In the genomic region with DNA sequence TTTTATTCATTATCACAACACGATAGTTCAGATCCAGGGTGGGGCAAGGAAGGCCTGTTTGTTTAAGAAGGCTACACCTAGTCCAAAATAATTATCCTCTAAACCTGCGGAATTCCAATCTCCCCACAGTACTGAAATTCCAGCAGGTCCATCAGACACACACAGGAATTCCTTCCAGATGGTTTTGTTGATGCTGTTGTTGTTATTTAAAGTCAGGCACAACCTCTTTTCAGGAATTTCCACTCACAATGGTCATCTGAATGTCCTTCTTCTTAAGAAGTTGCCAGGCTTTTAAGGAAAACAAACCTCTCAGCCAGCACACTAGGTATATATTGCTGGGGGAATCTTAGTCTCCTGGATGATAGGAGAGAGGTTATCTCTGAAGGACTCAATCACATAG, we compare ENCODE assay signal across 27 mouse cellular contexts.
"Had no signal": no experiment of that assay in that cellular context is flagged by ENCODE, and none has a peak within 500 bp of the region (broad histone marks: within the 10 kb centered on the region; RNA-seq: fewer than 3 reads in every experiment).

No protein-coding gene starts in this region.

- H3K4me1 ChIP-seq: heart, embryonic 13.5 days; heart, embryonic 15.5 days; hindbrain, embryonic 13.5 days; kidney, embryonic 15.5 days; limb, embryonic 12.5 days; liver, embryonic 13.5 days; liver, embryonic 15.5 days had no signal

- H3K27ac ChIP-seq: gastrocnemius, adult 2 months; heart, adult 2 months; heart, embryonic 13.5 days; heart, embryonic 15.5 days; hindbrain, embryonic 13.5 days; hindbrain, embryonic 15.5 days; hindbrain, postnatal 0 days; kidney, embryonic 15.5 days; kidney, postnatal 0 days; layer of hippocampus, adult 2 months; limb, embryonic 12.5 days; liver, embryonic 13.5 days; liver, embryonic 15.5 days had no signal

- DNase-seq: gastrocnemius, adult 2 months; gastrocnemius, postnatal 10 days; gastrocnemius, postnatal 25 days; heart, adult 11 months; heart, adult 2 months; heart, postnatal 14 days; heart, postnatal 36 days; kidney, adult 11 months; kidney, adult 2 months; kidney, adult 9 months; kidney, postnatal 14 days; kidney, postnatal 4 days; layer of hippocampus, adult 9-11 months; layer of hippocampus, postnatal 36 days; left cerebral cortex, postnatal 4 days; liver; liver, embryonic 13.5 days had no signal

- H3K4me3 ChIP-seq: gastrocnemius, adult 2 months; heart, adult 2 months; heart, embryonic 13.5 days; heart, embryonic 15.5 days; hindbrain, embryonic 13.5 days; hindbrain, embryonic 15.5 days; kidney, embryonic 15.5 days; layer of hippocampus, adult 2 months; limb, embryonic 12.5 days; liver, embryonic 13.5 days; liver, embryonic 15.5 days had no signal

- H3K9me3 ChIP-seq: heart, embryonic 13.5 days; heart, embryonic 15.5 days; hindbrain, embryonic 13.5 days; hindbrain, embryonic 15.5 days; kidney, embryonic 15.5 days; limb, embryonic 12.5 days; liver, embryonic 13.5 days; liver, embryonic 15.5 days had no signal

- H3K36me3 ChIP-seq: heart, embryonic 13.5 days; heart, embryonic 15.5 days; hindbrain, embryonic 13.5 days; hindbrain, embryonic 15.5 days; kidney, embryonic 15.5 days; limb, embryonic 12.5 days; liver, embryonic 13.5 days; liver, embryonic 15.5 days had no signal

- H3K27me3 ChIP-seq: heart, embryonic 13.5 days; heart, embryonic 15.5 days; hindbrain, embryonic 13.5 days; hindbrain, embryonic 15.5 days; kidney, embryonic 15.5 days; limb, embryonic 12.5 days; liver, embryonic 13.5 days; liver, embryonic 15.5 days had no signal
